Mouse (Mus musculus): ENCODE data around the gene Ptdss2. TPM values are rescaled to one million over a fixed set of nuclear protein-coding genes. Genes with fewer than 3 reads are reported as not detected.

Gene Ptdss2
- total RNA-seq, 2 experiments from 2014 or later: 58.7 to 61.1 TPM

DNA sequence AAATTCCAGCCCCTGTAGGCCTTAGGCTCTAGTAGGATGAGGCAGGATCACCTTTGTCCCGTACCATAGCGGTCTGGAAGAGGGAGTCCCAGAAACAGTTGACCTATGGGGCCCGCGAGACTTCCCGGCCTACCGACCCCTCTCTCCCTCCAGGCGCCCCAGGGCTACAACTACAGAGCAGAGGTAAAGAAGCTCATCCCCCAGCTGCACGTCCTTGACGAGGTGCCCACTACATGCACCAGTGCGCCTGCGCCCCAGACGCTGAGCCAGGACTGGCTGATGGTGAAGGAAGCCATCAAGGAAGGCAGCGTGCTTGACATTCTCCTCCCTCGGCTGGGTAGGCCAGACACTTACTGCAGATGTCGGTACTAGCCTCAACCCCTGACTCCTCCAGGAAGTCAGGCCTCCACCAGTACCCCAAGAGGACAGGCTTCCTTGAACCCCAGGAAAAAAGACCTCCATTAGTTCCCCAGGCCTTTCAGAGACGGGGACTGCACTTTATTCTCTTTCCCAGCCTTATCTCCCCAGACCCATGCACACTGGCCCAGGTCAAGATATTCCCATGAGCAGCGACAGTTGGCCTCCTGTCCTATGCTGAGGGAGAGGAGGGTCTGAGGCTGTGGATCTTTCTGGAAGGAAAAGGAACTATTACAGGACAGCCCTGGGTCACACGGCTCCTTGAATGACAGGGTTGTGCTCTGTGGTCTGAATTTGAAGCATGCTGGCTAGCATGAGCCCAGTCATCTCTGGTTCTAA, 84.2 kb downstream of the Ptdss2 start:
- DNase-seq (ENCODE audit: extremely low spot score in 1 of 2, low spot score in 1 of 2): no peak

Other genes starting within 250 kb of the Ptdss2 start
- 100 to 1,000 TPM; 107 to 117 TPM for gene Psmd13, start 240.4 kb upstream of the Ptdss2 start, total RNA-seq (2021)
- gene Sirt3, start 240.1 kb upstream of the Ptdss2 start, total RNA-seq (2021): 10 to 100 TPM; 67.0 to 77.5 TPM
- 1 to 10 TPM; 1.3 to 2.8 TPM for gene Cox8b, start 221.9 kb upstream of the Ptdss2 start, total RNA-seq (2021)
- gene Nlrp6, start 201.5 kb upstream of the Ptdss2 start, total RNA-seq (2021): under 1 TPM; 0.21 to 0.37 TPM
- 1 to 10 TPM; 4.0 to 7.1 TPM for gene Pgghg, start 181.0 kb upstream of the Ptdss2 start, total RNA-seq (2021)
- not detected for gene Ifitm5, start 172.1 kb upstream of the Ptdss2 start, total RNA-seq (2021)
- not detected for gene Gm45717, start 166.4 kb upstream of the Ptdss2 start, total RNA-seq (2021)
- gene Ifitm2, start 166.4 kb upstream of the Ptdss2 start, total RNA-seq (2021): 10 to 100 TPM in 1 of 2 experiments, 1 to 10 TPM in 1; 9.7 to 13.4 TPM
- gene Ifitm1, start 155.2 kb upstream of the Ptdss2 start, total RNA-seq (2021): 1 to 10 TPM; 1.3 to 1.5 TPM
- gene Ifitm3, start 111.6 kb upstream of the Ptdss2 start, total RNA-seq (2021): 10 to 100 TPM; 11.9 to 13.8 TPM
- not detected for gene Ifitm6, start 104.5 kb upstream of the Ptdss2 start, total RNA-seq (2021)
- not detected for gene Gm17387, start 93.3 kb upstream of the Ptdss2 start, total RNA-seq (2021)
- 10 to 100 TPM; 80.7 to 96.2 TPM for gene B4galnt4, start 61.3 kb upstream of the Ptdss2 start, total RNA-seq (2021)
- not detected for gene Pkp3, start 44.2 kb upstream of the Ptdss2 start, total RNA-seq (2021)
- 1 to 10 TPM; 1.9 to 3.2 TPM for gene Sigirr, start 21.8 kb upstream of the Ptdss2 start, total RNA-seq (2021)
- gene Ano9, start 4.6 kb upstream of the Ptdss2 start, total RNA-seq (2021): not detected
- 10 to 100 TPM; 32.5 to 36.5 TPM for gene Rnh1, start 50.5 kb downstream of the Ptdss2 start, total RNA-seq (2021)
- 100 to 1,000 TPM; 193 to 235 TPM for gene Hras, start 71.6 kb downstream of the Ptdss2 start, total RNA-seq (2021)
- gene Lrrc56, start 71.8 kb downstream of the Ptdss2 start, total RNA-seq (2021): 1 to 10 TPM; 4.5 to 6.1 TPM
- gene Lmntd2, start 91.7 kb downstream of the Ptdss2 start, total RNA-seq (2021): not detected
- gene Rassf7, start 93.5 kb downstream of the Ptdss2 start, total RNA-seq (2021): under 1 TPM; 0.64 to 0.80 TPM
- 10 to 100 TPM; 67.1 to 71.1 TPM for gene Phrf1, start 106.4 kb downstream of the Ptdss2 start, total RNA-seq (2021)
- gene Irf7, start 144.1 kb downstream of the Ptdss2 start, total RNA-seq (2021): 1 to 10 TPM in 1 of 2 experiments, under 1 TPM in 1; 0.91 to 1.9 TPM
- not detected for gene Cdhr5, start 154.4 kb downstream of the Ptdss2 start, total RNA-seq (2021)
- not detected for gene Sct, start 156.8 kb downstream of the Ptdss2 start, total RNA-seq (2021)
- gene Drd4, start 169.6 kb downstream of the Ptdss2 start, total RNA-seq (2021): under 1 TPM in 1 of 2 experiments, not detected in 1; 0.12 TPM
- 10 to 100 TPM; 91.3 to 92.6 TPM for gene Deaf1, start 205.3 kb downstream of the Ptdss2 start, total RNA-seq (2021)
- 10 to 100 TPM; 28.8 to 39.3 TPM for gene Tmem80, start 205.4 kb downstream of the Ptdss2 start, total RNA-seq (2021)
- gene Eps8l2, start 216.5 kb downstream of the Ptdss2 start, total RNA-seq (2021): 1 to 10 TPM; 4.7 to 6.2 TPM

Measured in layer of hippocampus, postnatal 25 days (tissue).